Mouse (Mus musculus): ENCODE measurements around the gene Stoml3. TPM values are rescaled to one million over a fixed set of nuclear protein-coding genes. Genes with fewer than 3 reads are reported as not detected.

Gene Stoml3
- polyA plus RNA-seq, 1 experiment from 2014 or later: 0.22 TPM

- no peak overlapping the region for H3K4me2 ChIP-seq (replicated peaks; ENCODE audit: low read depth, low read length)
- WGBS: 48% methylated on average over 5 of the region's 5 CpGs
- ATAC-seq (ENCODE audit: low FRiP score, low TSS enrichment): no peak
- H3K4me3 ChIP-seq (ENCODE audit: low read length): no peak overlapping the region
- H3K9ac ChIP-seq (replicated peaks; ENCODE audit: low read length): no peak overlapping the region
- 0 out of 2 replicates have a peak overlapping the region, but pooled peaks have one; percentile 36 for H3K27ac ChIP-seq (ENCODE audit: low read length)
- H3K4me1 ChIP-seq (ENCODE audit: insufficient read depth, low read length): no peaks in the 10 kb centered on the region
- H3K36me3 ChIP-seq (ENCODE audit: insufficient read depth, low read length): no peaks in the 10 kb centered on the region
- H3K9me3 ChIP-seq (ENCODE audit: low read length): no peaks in the 10 kb centered on the region
- no peaks in the 10 kb centered on the region for H3K27me3 ChIP-seq (ENCODE audit: insufficient read depth, low read length)
These were observed 24.6 kb downstream of the Stoml3 start for GRCm38 (mm10) chr3:53513096-53513495.

- Histone ChIP-seq H3K4me1 (ENCODE audit: insufficient read depth, low read length) (no peaks in the 10 kb centered on the region), H3K4me2 (replicated peaks; ENCODE audit: low read depth, low read length) (no peak overlapping the region), H3K9me3 (ENCODE audit: low read length) (no peaks in the 10 kb centered on the region), H3K27ac (ENCODE audit: low read length) (no peak overlapping the region), H3K9ac (replicated peaks; ENCODE audit: low read length) (no peak overlapping the region), H3K36me3 (ENCODE audit: insufficient read depth, low read length) (peaks cover 7% of the 10 kb centered on the region; the same call in 1 of the 2 replicates), H3K27me3 (ENCODE audit: insufficient read depth, low read length) (no peaks in the 10 kb centered on the region), H3K4me3 (ENCODE audit: low read length) (no peak overlapping the region)
- WGBS: 83% methylated on average over 4 of the region's 4 CpGs
- ATAC-seq (ENCODE audit: low FRiP score, low TSS enrichment): no peak
These were observed 26.0 kb downstream of the Stoml3 start for GRCm38 (mm10) chr3:53514221-53515065.

- Histone ChIP-seq H3K9me3 (ENCODE audit: low read length) (no peaks in the 10 kb centered on the region), H3K4me1 (ENCODE audit: insufficient read depth, low read length) (no peaks in the 10 kb centered on the region), H3K4me2 (replicated peaks; ENCODE audit: low read depth, low read length) (no peak overlapping the region), H3K4me3 (ENCODE audit: low read length) (no peak overlapping the region), H3K27me3 (ENCODE audit: insufficient read depth, low read length) (no peaks in the 10 kb centered on the region), H3K36me3 (ENCODE audit: insufficient read depth, low read length) (peaks cover 20% of the 10 kb centered on the region; the same call in 1 of the 2 replicates), H3K9ac (replicated peaks; ENCODE audit: low read length) (no peak overlapping the region), H3K27ac (ENCODE audit: low read length) (no peak overlapping the region)
- 97% methylated on average over 10 of the region's 10 CpGs for WGBS
- ATAC-seq (ENCODE audit: low FRiP score, low TSS enrichment): no peak
These were observed 34.3 kb downstream of the Stoml3 start for GRCm38 (mm10) chr3:53522794-53523193.

GRCm38 (mm10) chr3:53525737-53526136, 37.3 kb downstream of the Stoml3 start:
- WGBS: 13% methylated on average over 21 of the region's 21 CpGs
- Histone ChIP-seq H3K4me2 (replicated peaks; ENCODE audit: low read depth, low read length) (peak overlapping the region; percentile 47), H3K9ac (replicated peaks; ENCODE audit: low read length) (no peak overlapping the region), H3K27ac (ENCODE audit: low read length) (no peak overlapping the region), H3K9me3 (ENCODE audit: low read length) (no peaks in the 10 kb centered on the region), H3K36me3 (ENCODE audit: insufficient read depth, low read length) (peaks cover 5% of the 10 kb centered on the region; the same call in 1 of the 2 replicates), H3K4me1 (ENCODE audit: insufficient read depth, low read length) (no peaks in the 10 kb centered on the region), H3K4me3 (ENCODE audit: low read length) (peak overlapping the region; percentile 28), H3K27me3 (ENCODE audit: insufficient read depth, low read length) (no peaks in the 10 kb centered on the region)
- ATAC-seq (ENCODE audit: low FRiP score, low TSS enrichment): peak; percentile 61; the same call in 1 of the 2 replicates

- Histone ChIP-seq H3K4me2 (replicated peaks; ENCODE audit: low read depth, low read length) (no peak overlapping the region), H3K9me3 (ENCODE audit: low read length) (no peaks in the 10 kb centered on the region), H3K27ac (ENCODE audit: low read length) (no peak overlapping the region), H3K9ac (replicated peaks; ENCODE audit: low read length) (no peak overlapping the region), H3K36me3 (ENCODE audit: insufficient read depth, low read length) (peaks cover 7% of the 10 kb centered on the region; the same call in 1 of the 2 replicates), H3K4me1 (ENCODE audit: insufficient read depth, low read length) (no peaks in the 10 kb centered on the region), H3K27me3 (ENCODE audit: insufficient read depth, low read length) (no peaks in the 10 kb centered on the region), H3K4me3 (ENCODE audit: low read length) (no peak overlapping the region)
- ATAC-seq (ENCODE audit: low FRiP score, low TSS enrichment): no peak
- WGBS: 79% methylated on average over 6 of the region's 6 CpGs
These were observed 41.9 kb downstream of the Stoml3 start for GRCm38 (mm10) chr3:53530305-53530704.

GRCm38 (mm10) chr3:53532091-53532490, 43.6 kb downstream of the Stoml3 start:
- no peak overlapping the region for H3K27ac ChIP-seq (ENCODE audit: low read length)

GRCm38 (mm10) chr3:53552691-53553090, 64.2 kb downstream of the Stoml3 start:
- Histone ChIP-seq H3K27ac (ENCODE audit: low read length) (peak overlapping the region; percentile 45; the same call in 1 of the 2 replicates), H3K36me3 (ENCODE audit: insufficient read depth, low read length) (peaks cover 9% of the 10 kb centered on the region), H3K4me3 (ENCODE audit: low read length) (no peak overlapping the region), H3K4me2 (replicated peaks; ENCODE audit: low read depth, low read length) (no peak overlapping the region), H3K27me3 (ENCODE audit: insufficient read depth, low read length) (no peaks in the 10 kb centered on the region), H3K4me1 (ENCODE audit: insufficient read depth, low read length) (peaks cover 28% of the 10 kb centered on the region), H3K9ac (replicated peaks; ENCODE audit: low read length) (no peak overlapping the region), H3K9me3 (ENCODE audit: low read length) (no peaks in the 10 kb centered on the region)
- WGBS: 36% methylated on average over 7 of the region's 7 CpGs
- no peak for ATAC-seq (ENCODE audit: low FRiP score, low TSS enrichment)

More at GRCm38 (mm10) chr3:53532091-53532490, 43.6 kb downstream of the Stoml3 start:
- Histone ChIP-seq H3K4me3 (ENCODE audit: low read length) (no peak overlapping the region), H3K9me3 (ENCODE audit: low read length) (no peaks in the 10 kb centered on the region), H3K9ac (replicated peaks; ENCODE audit: low read length) (no peak overlapping the region), H3K36me3 (ENCODE audit: insufficient read depth, low read length) (peaks cover 10% of the 10 kb centered on the region; the same call in 1 of the 2 replicates), H3K4me1 (ENCODE audit: insufficient read depth, low read length) (no peaks in the 10 kb centered on the region), H3K27me3 (ENCODE audit: insufficient read depth, low read length) (no peaks in the 10 kb centered on the region), H3K4me2 (replicated peaks; ENCODE audit: low read depth, low read length) (no peak overlapping the region)
- WGBS: 83% methylated on average over 6 of the region's 6 CpGs
- no peak for ATAC-seq (ENCODE audit: low FRiP score, low TSS enrichment)

- Histone ChIP-seq H3K27ac (ENCODE audit: low read length) (peak overlapping the region; percentile 87), H3K4me2 (replicated peaks; ENCODE audit: low read depth, low read length) (0 out of 2 replicates have a peak overlapping the region, but pooled peaks have one; percentile 18), H3K27me3 (ENCODE audit: insufficient read depth, low read length) (no peaks in the 10 kb centered on the region), H3K36me3 (ENCODE audit: insufficient read depth, low read length) (no peaks in the 10 kb centered on the region), H3K9me3 (ENCODE audit: low read length) (no peaks in the 10 kb centered on the region), H3K4me3 (ENCODE audit: low read length) (no peak overlapping the region), H3K4me1 (ENCODE audit: insufficient read depth, low read length) (peaks cover 43% of the 10 kb centered on the region), H3K9ac (replicated peaks; ENCODE audit: low read length) (no peak overlapping the region; the same call in 1 of the 2 replicates)
- WGBS: 30% methylated on average over 10 of the region's 10 CpGs
- peak; percentile 92 for ATAC-seq (ENCODE audit: low FRiP score, low TSS enrichment)
These were observed 66.8 kb downstream of the Stoml3 start for GRCm38 (mm10) chr3:53555031-53555952.

GRCm38 (mm10) chr3:53557388-53558214, 69.1 kb downstream of the Stoml3 start:
- Histone ChIP-seq H3K4me1 (ENCODE audit: insufficient read depth, low read length) (peaks cover 48% of the 10 kb centered on the region), H3K27ac (ENCODE audit: low read length) (peak overlapping the region; percentile 29; the same call in 1 of the 2 replicates), H3K9me3 (ENCODE audit: low read length) (no peaks in the 10 kb centered on the region), H3K36me3 (ENCODE audit: insufficient read depth, low read length) (no peaks in the 10 kb centered on the region), H3K4me3 (ENCODE audit: low read length) (no peak overlapping the region), H3K9ac (replicated peaks; ENCODE audit: low read length) (no peak overlapping the region), H3K27me3 (ENCODE audit: insufficient read depth, low read length) (no peaks in the 10 kb centered on the region), H3K4me2 (replicated peaks; ENCODE audit: low read depth, low read length) (no peak overlapping the region)
- 65% methylated on average over 16 of the region's 16 CpGs for WGBS
- ATAC-seq (ENCODE audit: low FRiP score, low TSS enrichment): no peak
